Mouse (Mus musculus): Measurements from ENCODE around the gene Tacc2.

The Tacc2 gene

GRCm38 (mm10) chr7:130688601-130689000 is 111.4 kb downstream of the Tacc2 start:
- no peak for DNase-seq (ENCODE audit: low spot score in 2 of 2)

- DNase-seq (ENCODE audit: low spot score in 2 of 2) = no peak
Observed at GRCm38 (mm10) chr7:130690869-130691268, 113.6 kb downstream of the Tacc2 start.

GRCm38 (mm10) chr7:130691931-130692330 is 114.7 kb downstream of the Tacc2 start:
- DNase-seq (ENCODE audit: low spot score in 2 of 2) = no peak

GRCm38 (mm10) chr7:130692392-130692942 is 115.2 kb downstream of the Tacc2 start:
- peak; percentile 11 to 39 for DNase-seq (ENCODE audit: low spot score in 2 of 2)

GRCm38 (mm10) chr7:130692943-130693799 is 115.9 kb downstream of the Tacc2 start:
- DNase-seq (ENCODE audit: low spot score in 2 of 2) = no peak

GRCm38 (mm10) chr7:130693800-130694193 is 116.6 kb downstream of the Tacc2 start:
- no peak for DNase-seq (ENCODE audit: low spot score in 2 of 2)

GRCm38 (mm10) chr7:130695669-130696338 is 118.6 kb downstream of the Tacc2 start:
- no peak for DNase-seq (ENCODE audit: low spot score in 2 of 2)

- DNase-seq (ENCODE audit: low spot score in 2 of 2) = no peak
Observed at GRCm38 (mm10) chr7:130696347-130697234, 119.4 kb downstream of the Tacc2 start.

- no peak for DNase-seq (ENCODE audit: low spot score in 2 of 2)
Observed at GRCm38 (mm10) chr7:130698480-130698879, 121.2 kb downstream of the Tacc2 start.

GRCm38 (mm10) chr7:130701336-130701735 is 124.1 kb downstream of the Tacc2 start:
- DNase-seq (ENCODE audit: low spot score in 2 of 2) = no peak

GRCm38 (mm10) chr7:130705230-130705629 is 128.0 kb downstream of the Tacc2 start:
- DNase-seq (ENCODE audit: low spot score in 2 of 2) = no peak

GRCm38 (mm10) chr7:130708940-130709339 is 131.7 kb downstream of the Tacc2 start:
- DNase-seq (ENCODE audit: low spot score in 2 of 2) = no peak

- no peak for DNase-seq (ENCODE audit: low spot score in 2 of 2)
Observed at GRCm38 (mm10) chr7:130709372-130710274, 132.4 kb downstream of the Tacc2 start.

- DNase-seq (ENCODE audit: low spot score in 2 of 2) = no peak
Observed at GRCm38 (mm10) chr7:130711851-130712250, 134.6 kb downstream of the Tacc2 start.

- no peak for DNase-seq (ENCODE audit: low spot score in 2 of 2)
Observed at GRCm38 (mm10) chr7:130713319-130713718, 136.1 kb downstream of the Tacc2 start.

GRCm38 (mm10) chr7:130715467-130715866 is 138.2 kb downstream of the Tacc2 start:
- no peak for DNase-seq (ENCODE audit: low spot score in 2 of 2)

- no peak for DNase-seq (ENCODE audit: low spot score in 2 of 2)
Observed at GRCm38 (mm10) chr7:130716341-130716740, 139.1 kb downstream of the Tacc2 start.

GRCm38 (mm10) chr7:130716989-130717388 is 139.8 kb downstream of the Tacc2 start:
- DNase-seq (ENCODE audit: low spot score in 2 of 2) = no peak

- DNase-seq (ENCODE audit: low spot score in 2 of 2) = no peak
Observed at GRCm38 (mm10) chr7:130719931-130720598, 142.8 kb downstream of the Tacc2 start.

All from spleen, postnatal 10 days (tissue).